Comparison of ENCODE assay signal across 1 mouse cellular context in genomic region chr17:56200586-56200985, GRCm38 (mm10).
TF ChIP-seq lines count a peak whose summit lies in the region.

No protein-coding gene starts in this region.

TF ChIP-seq in CH12.LX, 34 proteins besides CTCF, POLR2A, EP300 and RAD21 (continued from another document):
- TF ChIP-seq KAT2A (IDR thresholded peaks at IDR 0.05; ENCODE audit: insufficient replicate concordance, low read length) (no peak), BHLHE40 (IDR thresholded peaks at IDR 0.05; ENCODE audit: low read depth, low read length) (no peak), PAX5 (IDR thresholded peaks at IDR 0.05; ENCODE audit: low read length) (no peak), MEF2A (IDR thresholded peaks at IDR 0.05; ENCODE audit: borderline replicate concordance, low read depth, low read length) (no peak), ETS1 (conservative IDR thresholded peaks at IDR 0.05; ENCODE audit: low read depth, low read length) (no peak), JUN (IDR thresholded peaks at IDR 0.05; ENCODE audit: insufficient read depth, low read depth, low read length) (no peak), ZC3H11A (IDR thresholded peaks at IDR 0.05; ENCODE audit: low read depth, low read length) (no peak), TCF12 (IDR thresholded peaks at IDR 0.05; ENCODE audit: low read depth, low read length) (no peak)
